Mouse (Mus musculus): ENCODE results near the gene Canx. TPM values are rescaled to one million over a fixed set of nuclear protein-coding genes. Genes with fewer than 3 reads are reported as not detected.
"Not testable (repeated sequence)": the region's sequence is repeated elsewhere in the genome, so short reads cannot be mapped to it uniquely, and the experiment has no call there.

The Canx gene
- 281 and 284 TPM in 2 replicates for polyA plus RNA-seq (2015; fragmentation: Nextera tagmentation; extraction: Ambion mirVana)

DNA sequence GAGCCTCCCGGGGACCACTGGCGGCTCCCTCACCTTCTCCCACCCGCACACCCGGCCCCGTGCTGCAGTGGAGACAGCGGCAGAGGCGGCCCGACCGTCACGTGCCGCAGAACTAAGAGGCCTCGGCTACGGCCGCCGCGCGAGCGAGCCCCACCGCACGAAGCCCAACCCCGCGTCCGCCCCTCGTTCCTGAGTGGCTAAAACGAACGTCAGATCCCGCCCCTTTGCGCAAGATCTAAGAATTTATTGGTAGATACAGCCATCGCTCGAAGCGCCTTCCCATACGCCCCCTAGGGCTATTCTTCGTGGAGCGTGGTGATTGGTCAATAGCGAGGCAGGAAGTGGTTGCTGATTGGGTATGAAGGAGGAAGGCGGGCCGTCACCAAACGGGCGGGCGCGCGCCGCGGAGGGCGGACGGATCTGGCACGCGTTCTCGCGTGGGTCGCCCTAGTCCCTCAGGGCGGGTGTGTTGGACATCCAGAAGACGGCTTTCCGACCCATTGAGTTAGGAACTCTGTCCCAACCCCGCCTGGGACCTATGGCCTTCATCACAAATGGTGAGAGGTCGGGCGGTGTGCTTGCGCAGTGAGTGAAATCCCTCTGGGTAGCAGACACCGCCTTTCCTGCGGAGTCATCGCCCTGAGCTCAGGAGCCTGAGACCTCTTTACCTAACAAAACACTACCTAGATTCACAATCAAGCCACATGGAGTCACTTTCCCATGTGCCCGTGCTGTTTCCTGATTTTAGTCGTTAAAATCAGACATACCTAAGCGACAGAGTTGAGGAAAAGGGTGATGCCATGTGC, at the start of gene Canx:
Gene Canx, minus strand, starts transcription at position 178 of the 806 bp plus-strand sequence.
- peak; percentile 99 for ATAC-seq (ENCODE audit: low FRiP score, low read depth)
- H3K9me3 ChIP-seq = no peaks in the 10 kb centered on the region
- WGBS = under 1% methylated on average over 64 of the region's 64 CpGs

DNA sequence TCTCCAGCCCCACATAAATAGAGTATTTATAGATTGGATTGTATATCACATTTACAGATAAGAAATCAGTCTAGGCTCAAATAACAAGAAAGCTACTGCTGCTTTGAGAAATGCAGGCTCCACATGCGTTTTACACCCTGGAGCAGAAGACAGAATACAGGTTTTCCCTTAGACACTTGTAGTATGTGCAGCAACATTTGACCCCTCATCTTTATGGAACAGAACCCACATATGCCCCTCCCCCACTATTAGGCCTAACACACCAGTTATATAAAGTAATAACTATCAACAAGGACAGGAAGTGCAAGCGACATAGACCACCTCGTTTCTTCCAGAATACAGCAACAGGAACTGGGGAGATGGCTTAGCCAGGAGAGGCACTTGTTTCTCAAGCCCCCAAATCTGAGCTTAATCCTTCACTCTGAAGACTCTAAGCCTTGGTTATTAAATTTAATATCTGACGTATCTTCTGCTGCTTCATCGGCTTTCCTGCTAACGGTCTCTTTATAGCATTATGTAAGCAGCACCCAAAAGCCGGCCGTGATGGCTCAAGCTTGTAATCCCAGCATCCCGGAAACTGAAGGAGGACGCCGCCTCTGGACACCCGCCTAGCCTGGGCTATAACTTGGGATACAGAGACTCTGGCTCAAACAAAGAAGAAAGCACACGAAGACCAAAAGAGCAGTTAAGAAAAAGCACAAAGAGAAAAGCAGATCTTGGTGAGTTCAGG, 49.0 kb upstream of the Canx start:
- 92% methylated on average over 13 of the region's 13 CpGs for WGBS
- Histone ChIP-seq H3K9me3 (no peaks in the 10 kb centered on the region), H3K27ac (replicated peaks) (no peak overlapping the region), H3K9ac (no peak overlapping the region), H3K4me3 (no peak overlapping the region), H3K27me3 (no peaks in the 10 kb centered on the region), H3K4me1 (replicated peaks) (peaks cover 31% of the 10 kb centered on the region), H3K4me2 (no peak overlapping the region), H3K36me3 (peaks cover 2% of the 10 kb centered on the region)
- ATAC-seq (ENCODE audit: low FRiP score, low read depth) = no peak

More for the DNA sequence above, at the start of gene Canx:
- peaks cover 35% of the 10 kb centered on the region for H3K4me1 ChIP-seq (replicated peaks)
- H3K4me3 ChIP-seq = peak within 1 kb of the TSS; percentile 77
- no peaks in the 10 kb centered on the region for H3K27me3 ChIP-seq
- peak within 1 kb of the TSS; percentile 92 for H3K9ac ChIP-seq
- H3K36me3 ChIP-seq = no peaks in the 10 kb centered on the region
- peak within 1 kb of the TSS; percentile 94 for H3K27ac ChIP-seq (replicated peaks)
- peak within 1 kb of the TSS; percentile 82 for H3K4me2 ChIP-seq

GRCm38 (mm10) chr11:50373621-50374020, 48.1 kb upstream of the Canx start:
- no peak for ATAC-seq (ENCODE audit: low FRiP score, low read depth)
- Histone ChIP-seq H3K9me3 (no peaks in the 10 kb centered on the region), H3K36me3 (no peaks in the 10 kb centered on the region), H3K4me3 (no peak overlapping the region), H3K9ac (no peak overlapping the region), H3K4me2 (no peak overlapping the region), H3K27me3 (no peaks in the 10 kb centered on the region), H3K4me1 (replicated peaks) (peaks cover 24% of the 10 kb centered on the region), H3K27ac (replicated peaks) (no peak overlapping the region)
- WGBS = 100% methylated on average over 1 of the region's 1 CpGs

GRCm38 (mm10) chr11:50373086-50373485, 47.6 kb upstream of the Canx start:
- H3K36me3 ChIP-seq = no peaks in the 10 kb centered on the region
- H3K9ac ChIP-seq = no peak overlapping the region
- no peak for ATAC-seq (ENCODE audit: low FRiP score, low read depth)
- H3K4me2 ChIP-seq = no peak overlapping the region
- H3K27me3 ChIP-seq = no peaks in the 10 kb centered on the region
- no peak overlapping the region for H3K4me3 ChIP-seq
- no peak overlapping the region for H3K27ac ChIP-seq (replicated peaks)
- H3K4me1 ChIP-seq (replicated peaks) = peaks cover 24% of the 10 kb centered on the region
- H3K9me3 ChIP-seq = no peaks in the 10 kb centered on the region

DNA sequence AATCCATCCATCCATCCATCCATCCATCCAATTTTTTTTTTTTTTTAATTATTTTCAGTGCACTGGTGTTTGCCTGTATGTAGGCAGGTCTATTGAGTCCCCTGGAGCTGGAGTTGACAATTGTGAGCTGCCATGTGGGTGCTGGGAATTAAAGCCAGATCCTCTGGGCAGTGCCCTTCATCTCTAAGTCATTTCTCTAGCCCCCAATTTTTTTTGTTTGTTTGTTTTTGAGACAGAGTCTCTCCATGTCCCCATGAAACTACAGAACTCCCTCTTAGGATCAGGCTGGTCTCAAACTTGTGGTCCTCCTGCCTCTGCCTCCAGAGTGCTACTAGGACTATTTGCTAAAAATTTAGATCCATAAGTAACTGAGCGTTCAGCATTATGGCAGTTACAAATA, 46.4 kb upstream of the Canx start:
- 86% methylated on average over 1 of the region's 1 CpGs for WGBS
- Histone ChIP-seq H3K4me3 (peak overlapping the region; percentile 41), H3K4me1 (replicated peaks) (peaks cover 24% of the 10 kb centered on the region), H3K27me3 (no peaks in the 10 kb centered on the region), H3K27ac (replicated peaks) (peak overlapping the region; percentile 95), H3K36me3 (no peaks in the 10 kb centered on the region), H3K9me3 (no peaks in the 10 kb centered on the region), H3K9ac (peak overlapping the region; percentile 62; the same call in 1 of the 2 replicates), H3K4me2 (peak overlapping the region; percentile 73)
- no peak for ATAC-seq (ENCODE audit: low FRiP score, low read depth)

DNA sequence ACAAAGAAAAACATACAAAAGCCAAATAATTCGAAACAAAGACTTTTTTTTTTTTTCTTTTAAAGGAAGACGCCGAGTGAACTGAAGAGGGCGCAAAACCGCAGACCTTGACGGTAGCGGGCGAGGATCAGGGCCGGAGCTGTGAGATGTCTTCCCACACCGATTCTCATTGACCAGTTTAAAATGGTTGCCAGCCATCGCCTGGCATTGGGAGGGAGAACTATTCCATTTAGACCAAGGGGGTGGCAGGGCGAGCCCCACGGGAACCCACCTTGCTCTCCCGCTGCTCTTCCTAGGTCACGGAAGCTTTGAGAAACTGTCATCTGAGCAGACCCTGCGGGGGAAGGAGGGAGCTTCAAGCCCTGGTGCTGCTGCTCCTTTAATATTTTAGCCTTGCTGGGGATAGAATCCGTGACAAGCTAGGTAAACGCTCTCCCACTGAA, 45.9 kb upstream of the Canx start:
- peak overlapping the region; percentile 41 for H3K4me3 ChIP-seq
- H3K36me3 ChIP-seq = no peaks in the 10 kb centered on the region
- under 1% methylated on average over 18 of the region's 18 CpGs for WGBS
- H3K9ac ChIP-seq = peak overlapping the region; percentile 62
- H3K9me3 ChIP-seq = no peaks in the 10 kb centered on the region
- no peaks in the 10 kb centered on the region for H3K27me3 ChIP-seq
- peak overlapping the region; percentile 95 for H3K27ac ChIP-seq (replicated peaks)
- peak; percentile 60 for ATAC-seq (ENCODE audit: low FRiP score, low read depth)
- peak overlapping the region; percentile 73 for H3K4me2 ChIP-seq
- peaks cover 20% of the 10 kb centered on the region for H3K4me1 ChIP-seq (replicated peaks)

DNA sequence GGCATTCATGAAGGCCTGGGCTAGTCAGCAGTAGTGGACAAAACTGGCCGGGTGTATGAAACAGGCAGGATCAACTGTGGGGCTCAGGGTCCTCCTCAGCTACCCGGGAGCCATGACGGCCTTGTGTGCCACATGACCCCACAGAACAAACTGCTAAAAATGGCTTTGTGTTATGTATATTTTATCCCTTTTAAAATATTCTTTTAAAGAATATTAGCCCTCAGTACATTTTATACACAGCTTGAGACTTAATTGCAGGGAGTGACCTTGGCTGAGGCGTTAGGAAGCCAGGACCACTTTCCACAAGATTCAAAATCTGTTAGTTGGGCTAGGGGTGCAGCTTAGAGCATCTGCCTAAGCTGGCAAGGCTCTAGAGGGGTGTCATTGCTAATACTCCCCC, 45.5 kb upstream of the Canx start:
- WGBS = 37% methylated on average over 4 of the region's 4 CpGs
- Histone ChIP-seq H3K4me3 (no peak overlapping the region), H3K9ac (peak overlapping the region; percentile 62; the same call in 1 of the 2 replicates), H3K27ac (replicated peaks) (peak overlapping the region; percentile 95), H3K9me3 (no peaks in the 10 kb centered on the region), H3K36me3 (no peaks in the 10 kb centered on the region), H3K4me2 (peak overlapping the region; percentile 73), H3K27me3 (no peaks in the 10 kb centered on the region), H3K4me1 (replicated peaks) (peaks cover 15% of the 10 kb centered on the region)
- ATAC-seq (ENCODE audit: low FRiP score, low read depth) = no peak

- no peaks in the 10 kb centered on the region for H3K27me3 ChIP-seq
- H3K4me2 ChIP-seq = no peak overlapping the region
- no peak overlapping the region for H3K27ac ChIP-seq (replicated peaks)
- H3K9me3 ChIP-seq = no peaks in the 10 kb centered on the region
- WGBS = 95% methylated on average over 5 of the region's 5 CpGs
- no peak overlapping the region for H3K4me3 ChIP-seq
- H3K4me1 ChIP-seq (replicated peaks) = peaks cover 15% of the 10 kb centered on the region
- no peak overlapping the region for H3K9ac ChIP-seq
- no peaks in the 10 kb centered on the region for H3K36me3 ChIP-seq
- no peak for ATAC-seq (ENCODE audit: low FRiP score, low read depth)
Measured at GRCm38 (mm10) chr11:50369360-50369911, 44.0 kb upstream of the Canx start.

GRCm38 (mm10) chr11:50367531-50367930, 42.1 kb upstream of the Canx start:
- Histone ChIP-seq H3K4me2 (no peak overlapping the region), H3K36me3 (no peaks in the 10 kb centered on the region), H3K9me3 (no peaks in the 10 kb centered on the region), H3K4me3 (no peak overlapping the region), H3K4me1 (replicated peaks) (peaks cover 15% of the 10 kb centered on the region), H3K9ac (no peak overlapping the region), H3K27me3 (no peaks in the 10 kb centered on the region), H3K27ac (replicated peaks) (no peak overlapping the region)
- 93% methylated on average over 9 of the region's 9 CpGs for WGBS
- no peak for ATAC-seq (ENCODE audit: low FRiP score, low read depth)

DNA sequence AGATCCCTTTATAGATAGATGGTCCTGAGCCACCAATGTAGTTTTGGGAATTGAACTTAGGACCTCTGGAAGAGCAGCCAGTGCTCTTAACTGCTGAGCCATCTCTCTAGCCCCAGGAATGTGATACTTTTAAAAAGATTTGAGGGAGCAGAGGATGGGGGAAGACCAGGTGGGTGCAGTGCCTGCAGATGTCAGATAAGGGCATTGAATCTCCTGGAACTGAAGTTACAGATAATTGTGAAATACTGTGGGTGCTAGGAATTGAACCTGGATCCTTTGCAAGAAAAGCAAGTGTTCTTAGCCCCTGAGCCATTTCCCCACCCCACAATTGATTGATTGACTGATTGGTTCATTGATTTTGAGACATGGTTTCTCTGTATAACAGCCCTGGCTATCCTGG, 39.8 kb upstream of the Canx start:
- peaks cover under 1% of the 10 kb centered on the region; the same call in 1 of the 2 replicates for H3K4me1 ChIP-seq (replicated peaks)
- no peaks in the 10 kb centered on the region for H3K36me3 ChIP-seq
- no peak overlapping the region for H3K4me3 ChIP-seq
- no peak overlapping the region for H3K4me2 ChIP-seq
- H3K9ac ChIP-seq = no peak overlapping the region
- H3K27ac ChIP-seq (replicated peaks) = no peak overlapping the region
- H3K27me3 ChIP-seq = no peaks in the 10 kb centered on the region
- ATAC-seq (ENCODE audit: low FRiP score, low read depth) = no peak
- H3K9me3 ChIP-seq = no peaks in the 10 kb centered on the region

GRCm38 (mm10) chr11:50364548-50364947, 39.1 kb upstream of the Canx start:
- Histone ChIP-seq H3K36me3 (no peaks in the 10 kb centered on the region), H3K27ac (replicated peaks) (no peak overlapping the region), H3K4me1 (replicated peaks) (0 out of 2 replicates have a peak, but pooled peaks cover 2% of the 10 kb centered on the region), H3K9ac (no peak overlapping the region), H3K27me3 (no peaks in the 10 kb centered on the region), H3K9me3 (no peaks in the 10 kb centered on the region), H3K4me2 (no peak overlapping the region), H3K4me3 (no peak overlapping the region)
- ATAC-seq (ENCODE audit: low FRiP score, low read depth) = no peak
- 9% methylated on average over 4 of the region's 4 CpGs for WGBS

GRCm38 (mm10) chr11:50361282-50361681, 35.8 kb upstream of the Canx start:
- not testable (repeated sequence) for ATAC-seq (ENCODE audit: low FRiP score, low read depth); H3K27me3 ChIP-seq; H3K9me3 ChIP-seq; H3K9ac ChIP-seq; H3K4me3 ChIP-seq; H3K36me3 ChIP-seq; H3K4me2 ChIP-seq; H3K27ac ChIP-seq (replicated peaks)
- peaks cover 12% of the 10 kb centered on the region; the same call in 1 of the 2 replicates for H3K4me1 ChIP-seq (replicated peaks)
- WGBS = 93% methylated on average over 1 of the region's 1 CpGs

All from hindbrain, embryonic 15.5 days (tissue).